Mouse (Mus musculus) lung, postnatal 0 days (tissue): Measurements from ENCODE around the gene Mex3a. TPM values are rescaled to one million over a fixed set of nuclear protein-coding genes. Genes with fewer than 3 reads are reported as not detected.

ENCODE experiments used
- ATAC-seq: fragments of 200-750 bp; cut with Nextera tagmentation; 2 replicates; pipeline ENCODE4 v1.8.0; 2017; ENCODE audit warnings: moderate library complexity
- DNase-seq: peaks from one replicate; pipeline ENCODE4 v3.0.0-alpha.2; 2016; ENCODE audit warnings: low spot score
- H3K27ac ChIP-seq: fragments of 300-500 bp; sonication (generic); 2 replicates; pipeline ENCODE4 v1.5.1; 2014; ENCODE audit warnings: antibody characterized with exemption, mild to moderate bottlenecking, low read length, mixed read lengths
- H3K27me3 ChIP-seq: fragments of 300-500 bp; sonication (generic); replicated peaks from 2 replicates; pipeline ENCODE4 v1.6.1; 2014; ENCODE audit warnings: low read length, mixed read lengths; ENCODE audit not compliant: insufficient read depth
- H3K36me3 ChIP-seq: fragments of 300-500 bp; sonication (generic); 2 replicates; pipeline ENCODE4 v1.6.1; 2014; ENCODE audit warnings: low read length, mixed read lengths; ENCODE audit not compliant: insufficient read depth
- H3K4me1 ChIP-seq: fragments of 300-500 bp; sonication (generic); 2 replicates; pipeline ENCODE4 v1.6.1; 2014; ENCODE audit warnings: antibody characterized with exemption, low read depth, low read length, mixed read lengths; ENCODE audit not compliant: insufficient read depth
- H3K4me2 ChIP-seq: fragments of 300-500 bp; sonication (generic); replicated peaks from 2 replicates; pipeline ENCODE4 v1.6.1; 2014; ENCODE audit warnings: low read depth, mild to moderate bottlenecking, low read length, moderate library complexity, mixed read lengths
- H3K4me3 ChIP-seq: fragments of 300-500 bp; sonication (generic); 2 replicates; pipeline ENCODE4 v1.5.1; 2014; ENCODE audit warnings: low read depth, low read length
- H3K9ac ChIP-seq: fragments of 300-500 bp; sonication (generic); replicated peaks from 2 replicates; pipeline ENCODE4 v1.6.1; 2014; ENCODE audit warnings: low read depth, mild to moderate bottlenecking
- H3K9me3 ChIP-seq: fragments of 300-500 bp; sonication (generic); 2 replicates; pipeline ENCODE4 v1.6.1; 2016; ENCODE audit warnings: low read length, mixed read lengths
- CTCF ChIP-seq: IDR thresholded peaks from 2 replicates; pipeline ENCODE4 v1.5.1; 2016; ENCODE audit warnings: antibody characterized with exemption, mild to moderate bottlenecking
- EP300 ChIP-seq: IDR thresholded peaks from 2 replicates; pipeline ENCODE4 v1.6.1; 2016; ENCODE audit warnings: antibody characterized with exemption, mild to moderate bottlenecking, control low read depth
- WGBS: fragments of 180-500 bp; shearing (Covaris S2); extraction: QIAGEN DNeasy Blood & Tissue Kit; methylation state at CpG from one replicate; pipeline ENCODE4 v1.1.7; 2014; 5-methylcytosine and 5-hydroxymethylcytosine counted together
- polyA plus RNA-seq: library from polyadenylated mRNA; unstranded; fragments of >200 nt; fragmentation: Nextera tagmentation; extraction: Ambion mirVana; gene quantifications from 2 replicates; pipeline ENCODE4 v1.2.1, GENCODE M21; 2015

Mex3a gene
- polyA plus RNA-seq, 1 experiment from 2014 or later: 2.6 TPM

DNA sequence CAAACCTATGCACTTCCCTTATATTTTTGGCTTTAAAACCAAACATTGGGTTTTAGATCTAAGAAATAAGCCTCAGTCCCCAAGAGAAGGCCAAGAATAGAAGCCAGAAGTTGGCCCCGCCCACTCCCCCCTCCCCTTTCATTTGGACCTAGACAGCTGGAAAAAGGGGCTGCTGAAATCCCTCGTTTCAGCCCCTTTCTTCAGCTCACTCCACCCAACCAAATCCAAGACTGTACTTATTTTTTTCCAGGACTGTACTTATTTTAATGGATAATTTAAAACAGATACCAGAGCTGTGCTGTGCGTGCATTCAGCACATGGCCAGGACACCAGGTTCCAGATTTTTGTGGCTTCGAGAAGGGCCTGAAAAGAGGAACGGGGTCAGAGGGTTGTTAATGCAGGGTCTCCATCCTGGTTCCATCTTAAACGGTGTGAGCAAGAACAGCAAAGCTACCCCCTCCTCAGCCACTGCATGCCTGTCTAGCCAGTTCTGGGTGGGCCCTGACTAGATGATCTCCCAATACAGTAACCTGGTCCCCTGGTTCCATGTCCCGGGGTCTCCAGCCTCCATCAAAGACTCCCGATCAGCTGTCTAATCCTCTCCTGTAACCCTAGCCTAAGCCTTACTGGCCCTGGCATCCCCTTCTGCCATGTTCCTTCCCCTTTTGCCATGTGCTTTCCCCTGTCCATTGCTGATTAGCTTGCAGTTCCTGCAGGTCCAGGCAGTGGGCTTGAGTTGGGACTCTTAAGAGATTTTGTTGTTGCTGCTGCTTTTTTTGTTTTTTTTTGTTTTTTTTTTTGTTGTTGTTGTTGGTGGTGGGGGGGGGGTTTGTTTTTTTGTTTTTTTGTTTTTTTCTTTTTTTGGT lies 28.1 kb upstream of the Mex3a start:
- ATAC-seq (no peak), DNase-seq (peak; percentile 53)
- H3K9ac ChIP-seq: no peak overlapping the region
- H3K27me3 ChIP-seq: no peaks in the 10 kb centered on the region
- 53% methylated on average over 8 of the region's 8 CpGs for WGBS
- H3K27ac ChIP-seq: peak overlapping the region; percentile 92
- no peaks in the 10 kb centered on the region for H3K9me3 ChIP-seq
- H3K36me3 ChIP-seq: no peaks in the 10 kb centered on the region
- H3K4me1 ChIP-seq: peaks cover 14% of the 10 kb centered on the region; the same call in 1 of the 2 replicates
- H3K4me3 ChIP-seq: no peak overlapping the region
- no peak for TF ChIP-seq CTCF
- TF ChIP-seq EP300: no peak
- H3K4me2 ChIP-seq: no peak overlapping the region

DNA sequence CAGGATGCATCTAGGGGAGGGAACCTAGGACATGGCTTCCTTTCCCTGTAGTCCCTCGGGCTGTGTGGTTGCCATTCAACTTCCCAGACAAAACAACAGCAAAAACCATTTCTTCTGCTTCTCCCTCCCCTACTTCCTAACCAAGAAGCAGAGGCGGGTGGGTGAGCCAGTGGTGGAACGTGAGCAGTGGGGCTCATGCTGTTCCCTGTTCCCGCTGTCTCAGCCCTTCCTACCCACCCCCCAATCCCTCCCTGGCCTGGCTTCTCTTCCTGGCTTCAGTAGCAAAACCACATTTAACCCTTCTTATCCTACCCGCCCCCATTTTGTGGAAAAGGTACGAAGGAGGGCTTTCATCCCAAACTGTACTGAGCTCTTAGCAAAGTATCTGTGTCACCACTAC lies 27.1 kb upstream of the Mex3a start:
- no peaks in the 10 kb centered on the region for H3K27me3 ChIP-seq
- ATAC-seq (no peak), DNase-seq (no peak)
- H3K27ac ChIP-seq: no peak overlapping the region
- H3K4me1 ChIP-seq: peaks cover 20% of the 10 kb centered on the region; the same call in 1 of the 2 replicates
- TF ChIP-seq CTCF (no peak), EP300 (no peak)
- no peaks in the 10 kb centered on the region for H3K36me3 ChIP-seq
- H3K9me3 ChIP-seq: no peaks in the 10 kb centered on the region
- H3K4me3 ChIP-seq: no peak overlapping the region
- no peak overlapping the region for H3K4me2 ChIP-seq
- H3K9ac ChIP-seq: no peak overlapping the region
- WGBS: 58% methylated on average over 6 of the region's 6 CpGs

DNA sequence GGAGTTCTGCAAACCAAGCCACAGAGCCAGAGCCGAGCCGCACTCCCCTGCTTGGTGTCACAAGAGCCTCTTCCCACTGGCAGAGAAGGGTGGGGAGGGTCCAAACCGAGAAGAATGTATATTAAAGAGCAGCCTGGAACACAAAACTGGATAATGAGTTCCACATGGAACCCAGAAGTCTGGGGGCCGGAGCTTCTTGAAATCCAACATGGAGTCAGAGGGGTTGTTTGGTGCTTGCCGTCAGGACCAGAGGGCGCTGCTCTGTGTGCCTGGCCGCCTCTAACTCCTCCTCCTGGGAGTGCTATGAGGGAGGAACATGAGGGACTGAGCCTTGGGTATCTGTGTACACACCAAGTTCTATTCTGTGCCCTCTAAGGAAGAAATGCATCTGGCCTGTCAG lies 26.4 kb upstream of the Mex3a start:
- no peak for DNase-seq
- Histone ChIP-seq H3K9ac (no peak overlapping the region), H3K9me3 (no peaks in the 10 kb centered on the region), H3K36me3 (no peaks in the 10 kb centered on the region), H3K27ac (no peak overlapping the region), H3K4me1 (peaks cover 20% of the 10 kb centered on the region; the same call in 1 of the 2 replicates), H3K4me2 (no peak overlapping the region), H3K4me3 (no peak overlapping the region), H3K27me3 (no peaks in the 10 kb centered on the region)
- whole genome bisulfite sequencing: 46% methylated on average over 7 of the region's 7 CpGs
- no peak for ATAC-seq
- TF ChIP-seq EP300: no peak
- peak; percentile 17 for TF ChIP-seq CTCF

DNA sequence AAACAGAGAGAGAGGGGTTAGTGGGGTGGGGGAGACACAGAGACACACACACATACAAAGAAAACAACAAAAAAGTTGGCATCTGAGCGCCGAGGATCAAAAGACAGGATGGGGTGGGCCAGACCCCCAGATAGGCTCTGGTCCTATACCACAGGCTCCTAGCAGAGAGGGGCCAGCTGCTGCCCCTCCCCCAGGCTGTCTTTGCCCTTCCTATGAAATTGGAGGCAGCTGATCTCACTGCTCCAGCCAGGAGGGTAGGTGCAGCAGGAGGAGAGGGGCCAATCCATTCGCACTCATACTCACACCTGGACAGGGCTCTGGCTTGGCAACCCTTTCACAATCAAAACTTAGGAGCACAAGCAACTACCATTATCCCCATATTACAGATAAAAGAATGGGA lies 22.9 kb upstream of the Mex3a start:
- TF ChIP-seq EP300: no peak
- TF ChIP-seq CTCF: no peak
- no peaks in the 10 kb centered on the region for H3K27me3 ChIP-seq
- ATAC-seq: no peak
- WGBS: 52% methylated on average over 3 of the region's 3 CpGs
- no peaks in the 10 kb centered on the region for H3K9me3 ChIP-seq
- H3K27ac ChIP-seq: peak overlapping the region; percentile 92
- H3K9ac ChIP-seq: 0 out of 2 replicates have a peak overlapping the region, but pooled peaks have one; percentile 26
- no peaks in the 10 kb centered on the region for H3K36me3 ChIP-seq
- H3K4me1 ChIP-seq: peaks cover 26% of the 10 kb centered on the region
- peak overlapping the region; percentile 32; the same call in 1 of the 2 replicates for H3K4me3 ChIP-seq
- peak overlapping the region; percentile 59 for H3K4me2 ChIP-seq
- DNase-seq: peak; percentile 7

DNA sequence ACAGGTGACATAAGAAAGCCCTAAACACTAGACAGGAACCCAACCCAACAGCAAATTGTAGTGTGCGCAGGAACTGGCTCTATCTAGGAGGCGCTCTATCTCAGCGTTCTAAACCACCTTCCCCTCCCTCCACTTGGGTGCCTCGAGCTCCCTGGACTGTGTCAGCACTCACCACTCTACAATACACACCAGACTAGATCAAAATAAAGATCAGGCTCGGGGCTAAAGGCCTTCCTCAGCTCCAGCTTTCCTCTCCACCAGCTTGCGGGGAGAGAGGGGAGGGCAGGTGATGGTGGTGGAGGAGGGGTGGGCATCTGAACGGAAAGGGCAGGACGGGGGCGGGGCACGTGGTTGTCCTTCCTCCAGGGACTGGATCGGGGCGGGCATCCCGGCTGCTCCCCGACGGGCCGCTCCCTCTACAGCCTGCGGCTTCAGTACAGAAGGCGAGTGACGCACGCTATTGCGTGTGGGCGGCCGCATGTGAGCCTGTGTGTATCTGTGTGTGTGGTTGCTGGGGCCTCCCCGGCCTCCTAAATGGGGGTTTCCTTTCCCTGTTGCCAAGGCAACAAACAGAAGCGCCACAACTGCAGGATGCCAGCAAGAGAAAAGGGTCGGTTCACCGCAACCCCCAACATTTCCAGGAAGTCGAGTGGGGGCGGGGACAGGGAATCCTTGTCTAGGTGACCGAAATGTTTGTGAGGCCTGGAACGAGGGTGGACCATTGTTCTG lies 22.3 kb upstream of the Mex3a start, which contains the start of gene Lmna:
Gene Lmna, minus strand, starts transcription at position 265 of the 729 bp plus-strand sequence.
- H3K9me3 ChIP-seq: no peaks in the 10 kb centered on the region
- peak within 1 kb of the TSS; percentile 26; the same call in 1 of the 2 replicates for H3K9ac ChIP-seq
- H3K36me3 ChIP-seq: no peaks in the 10 kb centered on the region
- ATAC-seq (peak; percentile 97), DNase-seq (peak; percentile 99)
- H3K27ac ChIP-seq: peak within 1 kb of the TSS; percentile 92
- H3K4me3 ChIP-seq: peak within 1 kb of the TSS; percentile 32; the same call in 1 of the 2 replicates
- H3K4me1 ChIP-seq: peaks cover 31% of the 10 kb centered on the region
- TF ChIP-seq CTCF (peak; percentile 68), EP300 (peak; percentile 93)
- WGBS: under 1% methylated on average over 29 of the region's 31 CpGs
- H3K27me3 ChIP-seq: no peaks in the 10 kb centered on the region
- peak within 1 kb of the TSS; percentile 59 for H3K4me2 ChIP-seq
